Mouse (Mus musculus) limb, embryonic 11.5 days (tissue): ENCODE data around the gene Cacng4. TPM values are rescaled to one million over a fixed set of nuclear protein-coding genes. Genes with fewer than 3 reads are reported as not detected.

Source experiments
- ATAC-seq: fragments of 200-750 bp; cut with Nextera tagmentation; 2 replicates; pipeline ENCODE4 v1.8.0; 2017; ENCODE audit warnings: low read depth; ENCODE audit not compliant: insufficient number of reproducible peaks, low FRiP score, low TSS enrichment
- DNase-seq: peaks from one replicate; pipeline ENCODE4 v3.0.0-alpha.2; 2015; ENCODE audit warnings: low spot score
- H3K27ac ChIP-seq: fragments of 300-500 bp; sonication (generic); replicated peaks from 2 replicates; pipeline ENCODE4 v1.5.1; 2014; ENCODE audit warnings: low read depth, mild to moderate bottlenecking, low read length
- H3K27me3 ChIP-seq: fragments of 300-500 bp; sonication (generic); 2 replicates; pipeline ENCODE4 v1.6.1; 2014; ENCODE audit warnings: mild to moderate bottlenecking, low read length, mixed read lengths; ENCODE audit not compliant: control insufficient read depth, insufficient read depth
- H3K36me3 ChIP-seq: fragments of 300-500 bp; sonication (generic); 2 replicates; pipeline ENCODE4 v1.6.1; 2014; ENCODE audit warnings: mild to moderate bottlenecking, low read length, moderate library complexity, mixed read lengths; ENCODE audit not compliant: control insufficient read depth, insufficient read depth
- H3K4me1 ChIP-seq: fragments of 300-500 bp; sonication (generic); 2 replicates; pipeline ENCODE4 v1.6.1; 2014; ENCODE audit warnings: low read length, mixed read lengths; ENCODE audit not compliant: control insufficient read depth, insufficient read depth
- H3K4me2 ChIP-seq: fragments of 300-500 bp; sonication (generic); 2 replicates; pipeline ENCODE4 v1.6.1; 2014; ENCODE audit warnings: low read depth, mild to moderate bottlenecking, moderate library complexity; ENCODE audit not compliant: severe bottlenecking
- H3K4me3 ChIP-seq: fragments of 300-500 bp; sonication (generic); 2 replicates; pipeline ENCODE4 v1.5.1; 2014; ENCODE audit warnings: low read depth, low read length
- H3K9ac ChIP-seq: fragments of 300-500 bp; sonication (generic); 2 replicates; pipeline ENCODE4 v1.6.1; 2014; ENCODE audit warnings: mild to moderate bottlenecking, low read length
- H3K9me3 ChIP-seq: fragments of 300-500 bp; sonication (generic); 2 replicates; pipeline ENCODE4 v1.6.1; 2016; ENCODE audit warnings: low read length; ENCODE audit not compliant: control insufficient read depth
- WGBS: fragments of 180-500 bp; shearing (Covaris S2); extraction: QIAGEN DNeasy Blood & Tissue Kit; methylation state at CpG from one replicate; pipeline ENCODE4 v1.1.7; 2014; 5-methylcytosine and 5-hydroxymethylcytosine counted together
- polyA plus RNA-seq: library from polyadenylated mRNA; unstranded; fragments of >200 nt; fragmentation: Nextera tagmentation; extraction: Ambion mirVana; gene quantifications from 2 replicates; pipeline ENCODE4 v1.2.1, GENCODE M21; 2014

The Cacng4 gene
- polyA plus RNA-seq, 1 experiment from 2014 or later, result 2.7 TPM

DNA sequence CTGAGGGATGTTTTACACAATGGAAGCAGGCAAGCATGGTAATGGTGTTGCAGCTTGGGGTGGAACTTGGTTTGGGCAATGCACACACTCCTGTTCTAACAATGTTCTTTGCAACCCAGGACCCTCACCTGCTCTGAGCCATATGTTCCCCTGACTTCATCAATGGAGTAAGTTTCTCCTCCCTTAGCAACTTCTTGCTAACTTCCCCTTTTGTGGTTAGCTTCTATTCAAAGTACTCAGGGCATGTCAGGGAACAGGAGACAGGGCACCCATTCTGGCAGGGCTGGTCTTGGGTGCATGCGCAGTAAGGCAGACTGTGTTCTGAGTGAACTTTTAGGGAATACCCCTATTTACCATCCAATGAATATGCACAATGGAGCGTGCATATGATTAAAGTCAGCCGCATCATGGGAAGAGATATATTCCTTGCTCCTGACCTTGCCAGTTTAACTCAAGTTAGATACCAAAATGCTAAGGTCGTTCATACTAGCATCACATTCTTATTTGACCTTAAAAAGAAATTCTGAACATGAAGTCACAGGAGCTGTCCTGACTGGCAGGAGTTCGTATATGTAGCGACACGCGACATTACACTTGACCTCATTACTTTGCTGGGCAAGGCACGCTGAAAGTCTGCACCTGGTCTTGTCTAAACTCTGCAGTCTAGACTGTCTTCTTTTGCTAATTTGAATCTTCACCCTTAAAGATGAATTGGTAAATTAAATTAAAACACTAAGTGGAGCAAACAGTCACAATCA lies 73.9 kb downstream of the Cacng4 start:
- no peaks in the 10 kb centered on the region for H3K4me1 ChIP-seq
- no peaks in the 10 kb centered on the region for H3K36me3 ChIP-seq
- no peak overlapping the region for H3K9ac ChIP-seq
- no peak for ATAC-seq
- H3K27ac ChIP-seq, result no peak overlapping the region
- H3K4me2 ChIP-seq, result no peak overlapping the region
- H3K27me3 ChIP-seq, result no peaks in the 10 kb centered on the region
- DNase-seq, result no peak
- WGBS, result 87% methylated on average over 9 of the region's 9 CpGs
- H3K4me3 ChIP-seq, result no peak overlapping the region
- H3K9me3 ChIP-seq, result no peaks in the 10 kb centered on the region

DNA sequence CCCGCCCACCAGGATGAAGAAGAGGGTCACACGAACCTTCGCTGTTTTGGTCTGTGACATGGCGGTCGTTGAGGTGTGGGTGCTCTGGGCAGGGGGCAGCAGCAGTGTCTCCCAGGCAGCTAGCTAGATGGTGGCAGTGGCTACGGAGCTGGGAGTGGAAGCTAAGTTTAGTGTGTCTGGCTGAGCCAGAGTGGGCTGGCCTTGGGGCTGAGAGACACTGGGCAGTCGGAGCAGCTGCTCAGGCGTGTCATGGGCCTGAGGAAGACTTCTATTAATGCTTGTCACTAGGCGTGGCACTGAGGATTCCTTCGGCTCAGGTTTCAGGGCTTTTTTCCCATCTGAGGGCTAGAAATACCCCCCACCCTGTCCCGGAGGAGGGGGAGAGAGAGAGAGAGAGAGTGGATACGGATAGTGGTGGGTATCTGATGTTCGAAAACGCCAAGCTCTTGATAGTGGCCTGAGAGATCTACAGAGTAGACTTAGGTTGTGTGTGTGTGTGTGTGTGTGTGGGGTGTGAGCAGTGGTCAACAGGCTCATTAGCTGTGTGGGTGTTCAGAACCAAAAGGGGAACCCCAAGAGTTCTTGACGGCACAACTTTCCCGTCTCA lies 77.9 kb downstream of the Cacng4 start, which contains the start of gene Cacng1:
TSS of gene Cacng1 (minus strand) at position 191 of the 607 bp plus-strand sequence.
- no peaks in the 10 kb centered on the region for H3K36me3 ChIP-seq

DNA sequence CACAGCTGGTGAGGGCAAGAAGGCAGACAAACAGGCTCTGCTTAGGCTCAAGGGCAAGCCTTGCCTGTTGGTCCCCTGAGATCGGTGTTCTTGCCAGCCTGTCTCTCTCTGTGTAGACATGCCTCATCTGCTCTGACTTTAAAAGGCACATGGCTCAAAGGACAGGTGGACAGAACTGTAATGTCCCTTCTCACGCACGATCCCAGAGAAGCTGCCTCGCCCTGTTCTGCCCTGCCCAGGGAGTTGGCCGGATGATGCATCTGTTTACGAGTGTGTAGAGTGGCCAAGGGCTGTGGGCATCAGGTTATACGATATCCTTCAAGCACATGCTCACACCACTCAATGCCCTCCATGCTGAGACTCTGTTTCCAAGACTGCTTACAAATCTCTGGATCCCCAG lies 80.0 kb downstream of the Cacng4 start:
- ATAC-seq (no peak), DNase-seq (no peak)
- Histone ChIP-seq H3K4me2 (no peak overlapping the region), H3K36me3 (no peaks in the 10 kb centered on the region), H3K9me3 (no peaks in the 10 kb centered on the region), H3K4me1 (no peaks in the 10 kb centered on the region), H3K9ac (no peak overlapping the region), H3K27ac (no peak overlapping the region), H3K27me3 (no peaks in the 10 kb centered on the region), H3K4me3 (no peak overlapping the region)
- 81% methylated on average over 7 of the region's 7 CpGs for WGBS

More for the DNA sequence above, 77.9 kb downstream of the Cacng4 start, which contains the start of gene Cacng1:
- DNase-seq (no peak), ATAC-seq (no peak)
- no peak within 1 kb of the TSS for H3K27ac ChIP-seq
- H3K9me3 ChIP-seq, result no peaks in the 10 kb centered on the region
- no peak within 1 kb of the TSS for H3K9ac ChIP-seq
- H3K4me2 ChIP-seq, result no peak within 1 kb of the TSS
- H3K4me1 ChIP-seq, result no peaks in the 10 kb centered on the region
- WGBS, result 77% methylated on average over 16 of the region's 16 CpGs
- H3K27me3 ChIP-seq, result no peaks in the 10 kb centered on the region
- no peak within 1 kb of the TSS for H3K4me3 ChIP-seq

DNA sequence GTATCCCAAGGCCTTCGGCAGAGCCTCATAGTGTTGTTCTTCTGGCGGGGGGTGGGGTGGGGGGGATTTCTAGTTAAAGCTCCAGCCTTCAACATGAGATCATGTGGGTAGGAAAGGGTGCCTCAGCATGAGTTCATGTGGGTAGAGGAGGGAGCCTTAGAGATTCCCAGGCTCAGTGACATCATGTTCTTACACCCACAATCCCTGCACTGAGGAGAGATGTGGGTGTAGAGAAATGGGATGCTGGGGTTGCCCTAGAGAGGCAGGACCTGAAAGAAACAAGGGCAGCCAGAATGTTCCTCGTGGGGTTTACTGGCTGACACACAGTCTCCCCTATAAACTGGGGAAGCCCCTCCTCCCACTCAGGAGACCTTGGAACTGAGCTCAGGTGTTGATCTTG lies 84.0 kb downstream of the Cacng4 start:
- ATAC-seq, result no peak
- Histone ChIP-seq H3K36me3 (no peaks in the 10 kb centered on the region), H3K27me3 (no peaks in the 10 kb centered on the region), H3K4me2 (no peak overlapping the region), H3K4me3 (no peak overlapping the region), H3K9ac (no peak overlapping the region), H3K27ac (no peak overlapping the region), H3K4me1 (no peaks in the 10 kb centered on the region), H3K9me3 (no peaks in the 10 kb centered on the region)
- WGBS, result 78% methylated on average over 3 of the region's 3 CpGs
- DNase-seq, result no peak

DNA sequence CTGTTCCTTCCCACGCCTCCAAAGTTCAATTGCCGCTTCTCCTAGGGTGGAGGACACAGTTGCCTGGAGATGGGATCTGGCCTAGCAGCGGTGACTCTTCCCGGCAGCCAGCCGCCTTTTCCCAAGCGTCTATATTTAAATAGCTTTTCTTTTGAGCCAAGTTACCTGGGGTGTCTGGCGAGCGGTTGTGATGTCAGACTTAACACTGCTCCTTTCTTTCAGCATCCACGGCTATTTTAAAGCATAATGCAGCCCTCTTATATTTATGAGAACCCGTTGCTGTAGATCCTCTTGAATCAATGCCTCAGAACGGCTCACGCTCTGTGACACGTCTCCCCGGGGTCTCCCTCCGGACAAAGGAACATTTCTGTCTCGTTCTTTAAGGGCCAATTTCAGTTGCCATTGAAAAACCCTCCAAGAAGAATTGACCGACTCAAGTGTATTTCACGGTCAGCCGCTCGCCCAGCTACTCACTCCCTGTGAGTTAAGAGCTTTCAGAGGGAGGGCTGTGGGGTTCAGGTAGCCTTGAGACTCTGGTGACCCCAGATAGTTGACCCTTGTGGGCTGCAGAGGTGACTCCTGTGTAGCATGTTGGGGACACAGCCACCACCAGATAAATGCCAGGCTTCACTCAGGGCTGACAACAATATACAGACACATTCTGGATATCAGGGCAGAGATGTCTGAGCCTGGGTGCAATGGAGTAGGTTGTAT lies 86.3 kb downstream of the Cacng4 start:
- Histone ChIP-seq H3K27me3 (no peaks in the 10 kb centered on the region), H3K4me3 (no peak overlapping the region), H3K9me3 (no peaks in the 10 kb centered on the region), H3K4me1 (no peaks in the 10 kb centered on the region), H3K4me2 (no peak overlapping the region), H3K27ac (no peak overlapping the region), H3K36me3 (no peaks in the 10 kb centered on the region), H3K9ac (no peak overlapping the region)
- no peak for DNase-seq
- no peak for ATAC-seq
- 78% methylated on average over 20 of the region's 20 CpGs for WGBS

DNA sequence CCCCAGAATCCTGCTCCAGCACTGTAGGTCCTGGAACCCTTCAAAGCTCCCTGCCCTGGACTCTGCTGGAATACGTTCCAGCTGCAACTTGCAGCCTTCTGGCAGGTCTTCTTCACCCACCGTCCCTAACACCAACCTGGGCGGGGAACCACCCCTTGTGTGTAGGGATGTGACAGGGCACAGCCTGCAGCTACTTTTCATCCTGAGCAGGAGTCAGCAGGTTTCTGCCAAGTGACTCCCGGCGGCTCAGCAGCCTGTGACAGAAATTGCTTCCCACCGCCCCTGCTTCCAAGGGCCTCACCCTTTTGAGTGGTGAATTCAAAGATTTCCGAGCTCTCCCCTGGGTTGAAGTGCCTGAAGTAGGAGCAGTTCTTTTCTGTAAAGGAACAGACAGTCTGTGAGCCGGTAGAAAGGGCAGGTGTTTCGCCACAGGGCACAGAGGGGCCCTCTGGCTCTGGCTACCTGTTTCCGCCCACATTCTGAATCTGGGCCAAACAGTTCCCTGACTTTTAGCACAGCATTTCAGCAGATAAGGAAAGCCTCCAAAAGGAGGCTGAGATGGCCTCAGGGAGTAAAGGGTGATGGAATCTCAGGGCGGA lies 88.8 kb downstream of the Cacng4 start:
- WGBS, result 68% methylated on average over 11 of the region's 11 CpGs

DNA sequence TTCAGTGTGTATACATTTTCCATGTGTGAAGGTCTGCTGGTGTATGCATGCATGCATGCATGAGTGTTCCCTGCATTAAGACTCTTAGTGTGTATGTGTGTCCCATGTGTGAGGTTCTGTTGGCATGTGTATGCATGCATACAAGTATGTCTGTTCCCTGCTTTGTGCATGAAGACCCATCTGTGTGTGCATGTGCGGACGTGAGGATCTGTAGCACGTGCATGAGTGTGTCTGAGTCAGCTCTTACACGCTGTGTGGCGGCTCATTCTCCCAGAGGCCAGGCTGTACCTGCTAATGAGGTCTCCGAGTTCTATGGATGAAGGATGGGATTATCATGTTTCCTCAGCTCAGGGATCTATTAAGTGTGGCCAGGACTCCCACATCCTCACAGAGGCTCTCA lies 89.3 kb downstream of the Cacng4 start:
- Histone ChIP-seq H3K27me3 (no peaks in the 10 kb centered on the region), H3K4me3 (no peak overlapping the region), H3K27ac (no peak overlapping the region), H3K4me1 (0 out of 2 replicates have a peak, but pooled peaks cover 2% of the 10 kb centered on the region), H3K9ac (no peak overlapping the region), H3K36me3 (no peaks in the 10 kb centered on the region), H3K4me2 (no peak overlapping the region), H3K9me3 (no peaks in the 10 kb centered on the region)
- DNase-seq (no peak), ATAC-seq (no peak)
- 81% methylated on average over 6 of the region's 6 CpGs for WGBS

More for the DNA sequence above, 88.8 kb downstream of the Cacng4 start:
- Histone ChIP-seq H3K4me3 (no peak overlapping the region), H3K27me3 (no peaks in the 10 kb centered on the region), H3K27ac (no peak overlapping the region), H3K4me2 (no peak overlapping the region), H3K9me3 (no peaks in the 10 kb centered on the region), H3K36me3 (no peaks in the 10 kb centered on the region), H3K9ac (no peak overlapping the region), H3K4me1 (0 out of 2 replicates have a peak, but pooled peaks cover 2% of the 10 kb centered on the region)
- no peak for DNase-seq
- no peak for ATAC-seq
